Mouse (Mus musculus): ENCODE measurements around the gene Olfr1506. TPM values are rescaled to one million over a fixed set of nuclear protein-coding genes. Genes with fewer than 3 reads are reported as not detected.
"Not testable (repeated sequence)": the region's sequence is repeated elsewhere in the genome, so short reads cannot be mapped to it uniquely, and the experiment has no call there.

Olfr1506 gene
- not detected in 2 replicates for polyA plus RNA-seq (2014; fragmentation: Nextera tagmentation; extraction: Ambion mirVana)

DNA sequence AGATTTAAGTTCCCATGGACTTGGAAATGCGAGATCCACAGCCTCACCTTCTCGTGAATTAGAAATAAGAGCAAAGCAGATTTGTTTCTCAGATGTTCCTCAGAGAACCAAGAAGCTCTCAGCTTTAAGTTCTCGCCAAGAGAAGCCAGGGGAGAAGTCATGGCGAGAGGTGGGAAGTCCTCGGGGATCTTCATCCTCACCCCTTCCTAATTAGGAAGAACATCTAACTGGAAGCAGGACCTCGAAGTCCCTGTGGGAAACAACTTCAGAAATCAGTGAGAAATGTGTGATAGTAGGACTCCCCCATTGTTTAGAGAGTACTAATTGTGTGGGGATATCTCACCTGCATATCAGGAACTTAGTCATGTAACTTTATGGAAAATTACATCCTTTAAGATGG is at the start of gene Olfr1506:
Gene Olfr1506 (minus strand): TSS at position 101 of the 400 bp plus-strand sequence.
- not testable (repeated sequence) for H3K27me3 ChIP-seq (ENCODE audit: control insufficient read depth, insufficient read depth, low read length); ATAC-seq (ENCODE audit: low FRiP score, low TSS enrichment); H3K27ac ChIP-seq (ENCODE audit: low read depth, low read length); H3K9ac ChIP-seq (ENCODE audit: low read depth, low read length); H3K4me1 ChIP-seq (ENCODE audit: control insufficient read depth, insufficient read depth, low read length); H3K9me3 ChIP-seq (ENCODE audit: control insufficient read depth, low read length); H3K4me3 ChIP-seq (ENCODE audit: low read length); H3K36me3 ChIP-seq (ENCODE audit: control insufficient read depth, insufficient read depth, low read length); H3K4me2 ChIP-seq (replicated peaks; ENCODE audit: low read depth, low read length)
- WGBS, result no CpG with 5 or more reads among the region's 6 CpGs

DNA sequence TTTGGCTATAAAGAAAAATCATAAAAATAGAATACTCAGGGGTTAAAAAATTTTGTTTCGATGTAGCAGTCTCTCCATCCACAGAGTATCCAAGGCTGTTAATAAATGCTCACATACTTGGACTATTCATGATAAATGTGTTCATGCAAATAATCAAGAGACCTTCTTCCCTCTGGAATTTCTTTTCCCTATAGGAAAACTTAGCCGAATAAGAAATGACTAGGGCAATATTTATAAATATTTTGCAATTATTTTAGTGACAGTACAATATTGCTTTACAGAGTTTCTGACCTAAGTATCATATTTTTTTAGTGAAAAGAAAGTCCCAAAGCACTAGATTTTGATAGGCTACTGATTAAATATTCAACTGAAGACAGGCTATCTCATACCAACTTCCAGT is 46.6 kb upstream of the Olfr1506 start, which contains the start of gene Olfr1271:
Gene Olfr1271 (minus strand): TSS at position 101 of the 400 bp plus-strand sequence.
- H3K4me3 ChIP-seq (ENCODE audit: low read length), result no peak within 1 kb of the TSS
- H3K4me1 ChIP-seq (ENCODE audit: control insufficient read depth, insufficient read depth, low read length), result no peaks in the 10 kb centered on the region
- H3K9ac ChIP-seq (ENCODE audit: low read depth, low read length), result no peak within 1 kb of the TSS
- 91% methylated on average over 2 of the region's 2 CpGs for WGBS
- H3K36me3 ChIP-seq (ENCODE audit: control insufficient read depth, insufficient read depth, low read length), result no peaks in the 10 kb centered on the region
- no peaks in the 10 kb centered on the region for H3K9me3 ChIP-seq (ENCODE audit: control insufficient read depth, low read length)
- H3K4me2 ChIP-seq (replicated peaks; ENCODE audit: low read depth, low read length), result no peak within 1 kb of the TSS
- no peaks in the 10 kb centered on the region for H3K27me3 ChIP-seq (ENCODE audit: control insufficient read depth, insufficient read depth, low read length)
- ATAC-seq (ENCODE audit: low FRiP score, low TSS enrichment), result no peak
- H3K27ac ChIP-seq (ENCODE audit: low read depth, low read length), result no peak within 1 kb of the TSS

DNA sequence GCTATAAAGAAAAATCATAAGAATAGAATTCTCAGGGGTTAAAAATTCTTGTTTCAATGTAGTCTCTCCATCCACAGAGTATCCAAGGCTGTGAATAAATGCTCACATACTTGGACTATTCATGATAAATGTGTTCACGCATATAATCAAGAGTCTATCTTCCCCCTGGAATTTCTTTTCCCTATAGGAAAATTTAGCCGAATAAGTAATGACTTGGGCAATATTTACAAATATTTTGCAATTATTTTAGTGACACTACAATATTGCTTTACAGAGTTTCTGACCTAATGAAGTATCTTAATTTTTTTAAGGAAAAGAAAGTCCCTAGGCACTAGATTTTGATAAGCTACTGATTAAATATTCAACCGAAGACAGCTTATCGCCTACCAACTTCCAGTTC is 33.2 kb upstream of the Olfr1506 start, which contains the start of gene Olfr142:
Gene Olfr142 (minus strand): TSS at position 101 of the 400 bp plus-strand sequence.
- no peak for ATAC-seq (ENCODE audit: low FRiP score, low TSS enrichment)
- H3K9me3 ChIP-seq (ENCODE audit: control insufficient read depth, low read length), result no peaks in the 10 kb centered on the region
- no peaks in the 10 kb centered on the region for H3K27me3 ChIP-seq (ENCODE audit: control insufficient read depth, insufficient read depth, low read length)
- no peaks in the 10 kb centered on the region for H3K4me1 ChIP-seq (ENCODE audit: control insufficient read depth, insufficient read depth, low read length)
- 94% methylated on average over 4 of the region's 4 CpGs for WGBS
- H3K4me2 ChIP-seq (replicated peaks; ENCODE audit: low read depth, low read length), result no peak within 1 kb of the TSS
- H3K9ac ChIP-seq (ENCODE audit: low read depth, low read length), result no peak within 1 kb of the TSS
- H3K36me3 ChIP-seq (ENCODE audit: control insufficient read depth, insufficient read depth, low read length), result no peaks in the 10 kb centered on the region
- no peak within 1 kb of the TSS for H3K27ac ChIP-seq (ENCODE audit: low read depth, low read length)
- no peak within 1 kb of the TSS for H3K4me3 ChIP-seq (ENCODE audit: low read length)

DNA sequence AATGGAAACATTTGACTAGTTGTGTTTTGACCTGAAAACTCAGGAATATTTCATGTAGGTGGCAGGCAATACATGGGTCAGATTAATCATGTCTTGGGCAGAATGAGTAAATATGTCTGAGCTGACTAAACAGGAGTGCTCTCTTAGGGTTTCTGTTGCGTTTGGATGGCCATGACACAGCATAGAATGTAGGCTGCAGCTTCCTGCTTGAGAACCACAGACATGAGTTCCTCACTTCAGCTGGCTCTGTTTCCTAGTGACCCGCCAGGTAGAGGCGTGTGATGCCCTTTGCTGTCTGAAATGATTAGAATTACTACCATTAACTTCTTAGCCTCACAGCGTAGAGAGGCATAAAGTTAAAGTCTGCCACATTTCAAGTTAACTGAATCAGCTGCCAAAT is 24.7 kb downstream of the Olfr1506 start:
- H3K4me1 ChIP-seq (ENCODE audit: control insufficient read depth, insufficient read depth, low read length); H3K4me3 ChIP-seq (ENCODE audit: low read length); H3K36me3 ChIP-seq (ENCODE audit: control insufficient read depth, insufficient read depth, low read length); ATAC-seq (ENCODE audit: low FRiP score, low TSS enrichment); H3K4me2 ChIP-seq (replicated peaks; ENCODE audit: low read depth, low read length); H3K9ac ChIP-seq (ENCODE audit: low read depth, low read length); H3K27ac ChIP-seq (ENCODE audit: low read depth, low read length); H3K27me3 ChIP-seq (ENCODE audit: control insufficient read depth, insufficient read depth, low read length); H3K9me3 ChIP-seq (ENCODE audit: control insufficient read depth, low read length): not testable (repeated sequence)
- WGBS, result no CpG with 5 or more reads among the region's 4 CpGs

DNA sequence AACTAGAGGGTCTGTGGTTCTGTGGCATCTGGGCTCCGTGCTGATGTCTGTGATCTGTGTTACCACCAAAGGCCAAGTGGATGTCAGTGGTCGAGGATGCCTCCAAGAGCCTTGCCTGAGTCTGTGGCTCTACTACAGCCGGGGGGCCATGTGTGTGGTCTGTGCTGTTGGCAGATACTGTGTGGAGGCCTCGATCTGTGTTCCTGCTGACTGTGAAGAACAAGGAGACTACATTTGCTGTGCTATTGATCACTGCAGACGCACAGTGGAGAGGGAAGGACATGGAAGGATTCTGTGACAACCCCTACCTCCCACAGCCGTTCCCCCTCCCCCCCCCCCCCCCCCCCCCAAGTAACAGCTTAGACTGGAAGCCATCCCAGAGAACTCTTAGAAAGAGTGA is 29.0 kb downstream of the Olfr1506 start:
- H3K4me2 ChIP-seq (replicated peaks; ENCODE audit: low read depth, low read length); H3K27ac ChIP-seq (ENCODE audit: low read depth, low read length); H3K4me3 ChIP-seq (ENCODE audit: low read length); H3K27me3 ChIP-seq (ENCODE audit: control insufficient read depth, insufficient read depth, low read length); H3K9ac ChIP-seq (ENCODE audit: low read depth, low read length); ATAC-seq (ENCODE audit: low FRiP score, low TSS enrichment); H3K9me3 ChIP-seq (ENCODE audit: control insufficient read depth, low read length); H3K4me1 ChIP-seq (ENCODE audit: control insufficient read depth, insufficient read depth, low read length); H3K36me3 ChIP-seq (ENCODE audit: control insufficient read depth, insufficient read depth, low read length): not testable (repeated sequence)
- no CpG with 5 or more reads among the region's 6 CpGs for WGBS

DNA sequence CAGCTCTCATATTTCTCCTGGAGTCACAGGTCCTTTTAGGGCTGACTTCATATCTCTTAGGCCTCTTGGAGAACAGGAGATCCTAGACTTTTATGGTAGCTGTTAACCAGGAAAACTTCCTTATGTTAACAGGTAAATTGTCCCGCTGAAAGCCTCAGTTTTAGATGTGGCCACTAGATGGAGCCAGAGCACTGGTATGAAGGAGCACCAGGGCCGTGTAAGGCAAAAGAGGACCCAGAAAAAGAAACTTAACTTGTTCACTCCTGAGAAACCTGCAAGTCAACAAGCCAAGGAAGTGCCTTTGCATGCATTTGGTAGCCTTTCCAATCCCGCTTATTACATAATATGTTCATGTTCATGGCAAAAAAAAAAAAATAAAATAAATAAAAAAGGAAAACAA is 29.5 kb downstream of the Olfr1506 start:
- not testable (repeated sequence) for H3K27me3 ChIP-seq (ENCODE audit: control insufficient read depth, insufficient read depth, low read length); H3K4me2 ChIP-seq (replicated peaks; ENCODE audit: low read depth, low read length); H3K9ac ChIP-seq (ENCODE audit: low read depth, low read length); H3K4me3 ChIP-seq (ENCODE audit: low read length); H3K9me3 ChIP-seq (ENCODE audit: control insufficient read depth, low read length); H3K27ac ChIP-seq (ENCODE audit: low read depth, low read length); H3K36me3 ChIP-seq (ENCODE audit: control insufficient read depth, insufficient read depth, low read length); H3K4me1 ChIP-seq (ENCODE audit: control insufficient read depth, insufficient read depth, low read length)
- WGBS, result no CpG with 5 or more reads among the region's 3 CpGs
- ATAC-seq (ENCODE audit: low FRiP score, low TSS enrichment), result peak; percentile 39; the same call in 1 of the 2 replicates

DNA sequence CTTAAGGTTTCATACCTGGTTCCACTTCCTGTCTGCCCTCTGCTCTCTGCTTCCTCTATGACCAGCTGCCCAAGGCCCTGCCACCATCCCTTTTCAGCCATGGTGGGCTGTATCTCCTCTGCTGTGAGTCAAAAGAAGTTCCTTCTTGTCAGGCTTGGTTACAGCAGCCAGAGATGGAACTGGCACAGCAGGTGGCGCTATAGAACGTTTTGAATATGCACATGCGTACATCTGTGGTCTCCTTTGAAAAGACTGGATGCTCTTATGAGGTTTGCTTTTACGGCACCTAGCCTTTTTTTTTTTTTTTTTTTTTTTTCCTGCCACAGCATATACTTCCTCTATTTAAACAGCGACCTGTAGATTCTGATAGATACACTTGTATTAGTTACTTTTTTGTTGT is 37.2 kb downstream of the Olfr1506 start:
- not testable (repeated sequence) for H3K36me3 ChIP-seq (ENCODE audit: control insufficient read depth, insufficient read depth, low read length); H3K9me3 ChIP-seq (ENCODE audit: control insufficient read depth, low read length); H3K9ac ChIP-seq (ENCODE audit: low read depth, low read length); H3K27ac ChIP-seq (ENCODE audit: low read depth, low read length); H3K27me3 ChIP-seq (ENCODE audit: control insufficient read depth, insufficient read depth, low read length); H3K4me1 ChIP-seq (ENCODE audit: control insufficient read depth, insufficient read depth, low read length); ATAC-seq (ENCODE audit: low FRiP score, low TSS enrichment); H3K4me3 ChIP-seq (ENCODE audit: low read length); H3K4me2 ChIP-seq (replicated peaks; ENCODE audit: low read depth, low read length)
- no CpG with 5 or more reads among the region's 5 CpGs for WGBS

DNA sequence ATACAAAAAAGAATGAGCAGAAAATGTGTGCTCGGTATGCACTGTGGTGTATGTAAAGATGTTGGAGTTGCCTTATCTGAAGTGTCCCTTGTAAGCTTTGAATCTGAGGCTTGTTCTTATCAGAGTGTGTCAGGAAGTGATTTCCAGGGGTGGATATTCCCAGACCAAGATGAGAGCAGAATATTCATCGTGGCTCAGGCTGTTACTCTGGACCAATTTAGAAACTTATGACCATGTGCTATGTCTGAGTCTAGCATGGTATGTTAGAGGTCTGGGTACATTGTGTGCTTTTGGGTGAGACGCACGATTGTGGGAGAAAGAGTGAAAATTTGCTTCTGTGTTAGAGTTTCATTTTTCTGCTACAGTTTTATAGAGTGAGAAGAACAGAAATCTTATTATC is 38.2 kb downstream of the Olfr1506 start:
- ATAC-seq (ENCODE audit: low FRiP score, low TSS enrichment); H3K4me1 ChIP-seq (ENCODE audit: control insufficient read depth, insufficient read depth, low read length); H3K4me2 ChIP-seq (replicated peaks; ENCODE audit: low read depth, low read length); H3K4me3 ChIP-seq (ENCODE audit: low read length); H3K9me3 ChIP-seq (ENCODE audit: control insufficient read depth, low read length); H3K9ac ChIP-seq (ENCODE audit: low read depth, low read length); H3K27ac ChIP-seq (ENCODE audit: low read depth, low read length); H3K27me3 ChIP-seq (ENCODE audit: control insufficient read depth, insufficient read depth, low read length); H3K36me3 ChIP-seq (ENCODE audit: control insufficient read depth, insufficient read depth, low read length): not testable (repeated sequence)
- no CpG with 5 or more reads among the region's 4 CpGs for WGBS

Measured in kidney, embryonic 14.5 days (tissue).